Mouse (Mus musculus): ENCODE data around the gene Bcl7c. TPM values are rescaled to one million over a fixed set of nuclear protein-coding genes. Genes with fewer than 3 reads are reported as not detected.

Bcl7c gene
- polyA plus RNA-seq, 1 experiment from 2014 or later = 52.2 TPM

MicroRNA genes within 50 kb of the gene (microRNA counts, 519-probe panel; counts per million panel counts)
- not detected for microRNA mmu-miR-762

Small RNAs within 50 kb of the gene (microRNA-seq; reads per million reads assigned to microRNA genes)
- gene Mir762 = not detected

Other genes starting within 250 kb of the Bcl7c start
- 70.3 and 72.4 TPM in 2 replicates for gene Prr14, start 249.3 kb downstream of the Bcl7c start, polyA plus RNA-seq (2014; fragmentation: Nextera tagmentation; extraction: Ambion mirVana)
- 9.8 and 10.7 TPM in 2 replicates for gene Fbrs, start 229.7 kb downstream of the Bcl7c start, polyA plus RNA-seq (2014; fragmentation: Nextera tagmentation; extraction: Ambion mirVana)
- 49.6 and 52.1 TPM in 2 replicates for gene Srcap, start 196.9 kb downstream of the Bcl7c start, polyA plus RNA-seq (2014; fragmentation: Nextera tagmentation; extraction: Ambion mirVana)
- gene Gm42715, start 189.3 kb downstream of the Bcl7c start, polyA plus RNA-seq (2014; fragmentation: Nextera tagmentation; extraction: Ambion mirVana) = 19.2 and 20.2 TPM in 2 replicates
- gene Tmem265, start 147.5 kb downstream of the Bcl7c start, polyA plus RNA-seq (2014; fragmentation: Nextera tagmentation; extraction: Ambion mirVana) = 4.0 and 8.4 TPM in 2 replicates
- 55.1 and 56.2 TPM in 2 replicates for gene Phkg2, start 135.6 kb downstream of the Bcl7c start, polyA plus RNA-seq (2014; fragmentation: Nextera tagmentation; extraction: Ambion mirVana)
- 13.4 and 15.8 TPM in 2 replicates for gene Ccdc189, start 120.3 kb downstream of the Bcl7c start, polyA plus RNA-seq (2014; fragmentation: Nextera tagmentation; extraction: Ambion mirVana)
- 36.5 and 39.2 TPM in 2 replicates for gene Rnf40, start 120.2 kb downstream of the Bcl7c start, polyA plus RNA-seq (2014; fragmentation: Nextera tagmentation; extraction: Ambion mirVana)
- gene Zfp629, start 93.1 kb downstream of the Bcl7c start, polyA plus RNA-seq (2014; fragmentation: Nextera tagmentation; extraction: Ambion mirVana) = 32.1 and 34.4 TPM in 2 replicates
- 4.0 and 4.6 TPM in 2 replicates for gene Ctf1, start 3.8 kb upstream of the Bcl7c start, polyA plus RNA-seq (2014; fragmentation: Nextera tagmentation; extraction: Ambion mirVana)
- 0.12 TPM in 1 of 2 replicates, not detected in the other for gene Ctf2, start 23.2 kb upstream of the Bcl7c start, polyA plus RNA-seq (2014; fragmentation: Nextera tagmentation; extraction: Ambion mirVana)
- gene Fbxl19, start 35.6 kb upstream of the Bcl7c start, polyA plus RNA-seq (2014; fragmentation: Nextera tagmentation; extraction: Ambion mirVana) = 8.3 and 9.3 TPM in 2 replicates
- gene Orai3, start 60.9 kb upstream of the Bcl7c start, polyA plus RNA-seq (2014; fragmentation: Nextera tagmentation; extraction: Ambion mirVana) = 6.1 and 6.3 TPM in 2 replicates
- 19.0 and 22.1 TPM in 2 replicates for gene Setd1a, start 67.7 kb upstream of the Bcl7c start, polyA plus RNA-seq (2014; fragmentation: Nextera tagmentation; extraction: Ambion mirVana)
- gene Gm49388, start 76.7 kb upstream of the Bcl7c start, polyA plus RNA-seq (2014; fragmentation: Nextera tagmentation; extraction: Ambion mirVana) = not detected in 2 replicates
- 7.9 and 8.2 TPM in 2 replicates for gene Hsd3b7, start 91.7 kb upstream of the Bcl7c start, polyA plus RNA-seq (2014; fragmentation: Nextera tagmentation; extraction: Ambion mirVana)
- gene Stx4a, start 115.4 kb upstream of the Bcl7c start, polyA plus RNA-seq (2014; fragmentation: Nextera tagmentation; extraction: Ambion mirVana) = 10.1 and 12.2 TPM in 2 replicates
- 6.9 and 8.4 TPM in 2 replicates for gene Stx1b, start 115.6 kb upstream of the Bcl7c start, polyA plus RNA-seq (2014; fragmentation: Nextera tagmentation; extraction: Ambion mirVana)
- 16.0 and 17.4 TPM in 2 replicates for gene Zfp646, start 167.3 kb upstream of the Bcl7c start, polyA plus RNA-seq (2014; fragmentation: Nextera tagmentation; extraction: Ambion mirVana)
- gene Zfp668, start 167.9 kb upstream of the Bcl7c start, polyA plus RNA-seq (2014; fragmentation: Nextera tagmentation; extraction: Ambion mirVana) = 20.3 and 24.3 TPM in 2 replicates
- 0.32 and 0.36 TPM in 2 replicates for gene Prss53, start 182.0 kb upstream of the Bcl7c start, polyA plus RNA-seq (2014; fragmentation: Nextera tagmentation; extraction: Ambion mirVana)
- not detected in 2 replicates for gene Gm21974, start 186.5 kb upstream of the Bcl7c start, polyA plus RNA-seq (2014; fragmentation: Nextera tagmentation; extraction: Ambion mirVana)
- gene Vkorc1, start 186.7 kb upstream of the Bcl7c start, polyA plus RNA-seq (2014; fragmentation: Nextera tagmentation; extraction: Ambion mirVana) = 44.6 and 48.6 TPM in 2 replicates
- 96.5 and 107 TPM in 2 replicates for gene Bckdk, start 195.1 kb upstream of the Bcl7c start, polyA plus RNA-seq (2014; fragmentation: Nextera tagmentation; extraction: Ambion mirVana)
- gene Kat8, start 203.6 kb upstream of the Bcl7c start, polyA plus RNA-seq (2014; fragmentation: Nextera tagmentation; extraction: Ambion mirVana) = 54.6 and 57.1 TPM in 2 replicates
- 0.78 and 0.86 TPM in 2 replicates for gene Prss8, start 221.2 kb upstream of the Bcl7c start, polyA plus RNA-seq (2014; fragmentation: Nextera tagmentation; extraction: Ambion mirVana)
- gene Prss36, start 237.8 kb upstream of the Bcl7c start, polyA plus RNA-seq (2014; fragmentation: Nextera tagmentation; extraction: Ambion mirVana) = 9.4 and 9.6 TPM in 2 replicates

All from midbrain, embryonic 11.5 days (tissue).